Mouse (Mus musculus) bone marrow macrophage, adult 2 months (primary cell): ENCODE data around the gene Lsm5.

Experiments
- CTCF ChIP-seq: IDR thresholded peaks from 2 replicates; pipeline ENCODE4 v1.5.1; 2012; ENCODE audit warnings: low read depth, mild to moderate bottlenecking, low read length, moderate library complexity
- POLR2A ChIP-seq: IDR thresholded peaks from 2 replicates; pipeline ENCODE4 v1.6.1; 2012; ENCODE audit warnings: mild to moderate bottlenecking, low read depth, low read length, borderline replicate concordance

GRCm38 (mm10) chr6:56692445-56692844, 12.1 kb downstream of the Lsm5 start:
- no peak for TF ChIP-seq CTCF
- no peak for TF ChIP-seq POLR2A
